Mouse (Mus musculus) lung, adult 2 months (tissue): ENCODE results near the gene Nrtn. TPM values are rescaled to one million over a fixed set of nuclear protein-coding genes. Genes with fewer than 3 reads are reported as not detected.

Experiments
- DNase-seq: peaks from one replicate; pipeline ENCODE4 v3.0.0; 2022
- H3K4me1 ChIP-seq: fragments of 200-500 bp; 2 replicates; pipeline ENCODE4 v1.6.1; 2011; ENCODE audit warnings: low read length; ENCODE audit not compliant: control insufficient read depth, insufficient read depth
- H3K4me3 ChIP-seq: fragments of 200-500 bp; replicated peaks from 2 replicates; pipeline ENCODE3; 2011; ENCODE audit warnings: low read depth, mild to moderate bottlenecking, control low read depth, low read length; ENCODE audit errors: extremely low read depth
- CTCF ChIP-seq: fragments of 200-500 bp; IDR thresholded peaks from 2 replicates; pipeline ENCODE4 v1.5.1; 2011; ENCODE audit warnings: mild to moderate bottlenecking, low read length, control low read depth; ENCODE audit not compliant: insufficient read depth
- POLR2A ChIP-seq: fragments of 200-500 bp; IDR thresholded peaks from 2 replicates; pipeline ENCODE4 v1.6.1; 2011; ENCODE audit warnings: low read depth, mild to moderate bottlenecking, control low read depth, low read length, borderline replicate concordance; ENCODE audit errors: extremely low read depth
- WGBS: fragments of 180-500 bp; shearing (Covaris S2); methylation state at CpG from one replicate; pipeline ENCODE4 v1.1.7; 2018; 5-methylcytosine and 5-hydroxymethylcytosine counted together
- polyA plus RNA-seq: library from polyadenylated mRNA; depleted of rRNA; stranded (reverse); fragments of >200 nt; gene quantifications from 2 replicates; pipeline ENCODE4 v1.2.3, GENCODE M21; 2012; rRNA removed

Gene Nrtn
- polyA plus RNA-seq, 1 experiment, result 17.3 TPM

DNA sequence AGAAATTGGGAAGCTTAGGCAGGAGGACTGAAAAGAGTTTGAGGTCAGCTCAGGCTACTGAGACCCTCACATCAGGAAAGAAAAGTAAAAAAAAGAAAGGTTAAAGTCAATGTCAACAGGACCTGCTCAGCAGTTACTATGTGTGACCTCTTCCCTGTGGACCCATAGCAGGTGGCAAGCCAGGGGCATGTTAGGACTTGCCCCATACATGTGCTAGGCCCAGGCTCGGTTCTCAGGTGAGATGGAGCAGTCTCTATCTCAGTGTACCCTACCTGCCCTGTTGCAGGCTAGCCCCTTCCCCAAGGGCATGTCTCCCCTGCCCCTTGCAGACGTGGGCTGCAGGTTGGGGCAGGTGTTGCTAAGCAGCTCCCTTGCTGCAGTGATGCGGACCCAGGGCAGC lies 47.6 kb downstream of the Nrtn start:
- 91% methylated on average over 3 of the region's 3 CpGs for WGBS
- no peak for DNase-seq
- H3K4me3 ChIP-seq, result no peak overlapping the region
- TF ChIP-seq CTCF (no peak), POLR2A (no peak)
- no peaks in the 10 kb centered on the region for H3K4me1 ChIP-seq

DNA sequence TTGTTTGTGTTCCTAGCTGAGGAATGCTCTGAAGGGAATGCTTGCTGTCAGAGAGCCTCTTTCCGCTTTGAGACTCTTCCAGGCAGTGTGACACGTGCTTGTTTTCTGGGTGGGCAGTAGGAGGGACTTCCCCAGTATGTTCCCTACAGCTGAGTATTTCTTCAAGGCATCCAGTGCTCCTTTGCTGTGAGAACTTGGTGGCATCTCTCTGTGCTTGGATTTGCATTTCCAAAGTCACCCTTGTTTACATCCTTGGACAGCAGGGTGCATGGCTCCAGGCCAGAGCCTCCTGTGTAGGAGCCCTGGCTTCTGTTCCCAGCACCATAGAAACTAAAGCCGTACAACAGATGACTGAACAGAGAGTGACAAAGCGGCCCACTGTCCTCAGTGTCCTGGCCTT lies 48.6 kb downstream of the Nrtn start:
- DNase-seq, result no peak
- WGBS, result 71% methylated on average over 4 of the region's 4 CpGs
- Histone ChIP-seq H3K4me1 (no peaks in the 10 kb centered on the region), H3K4me3 (no peak overlapping the region)
- TF ChIP-seq POLR2A, result no peak
- no peak for TF ChIP-seq CTCF

DNA sequence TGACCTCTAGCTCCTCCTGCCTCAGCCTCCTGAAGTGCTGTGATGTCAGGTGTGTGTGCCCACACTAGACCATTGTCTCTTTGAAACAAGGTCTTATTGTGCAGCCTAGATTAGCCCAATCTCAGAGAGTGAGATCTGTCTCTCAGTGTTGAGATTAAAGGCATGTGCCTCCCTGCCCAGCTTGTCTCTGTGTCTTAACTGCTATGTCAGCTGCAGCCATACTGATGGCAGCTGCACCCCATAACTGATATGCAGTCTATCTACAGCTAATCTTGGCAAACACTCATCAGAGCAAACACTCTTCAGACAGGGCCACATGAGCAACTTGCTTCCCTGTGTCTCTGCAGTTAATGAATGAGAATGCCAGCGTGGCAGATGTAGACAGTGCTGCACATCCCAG lies 50.8 kb downstream of the Nrtn start:
- no peak for TF ChIP-seq POLR2A
- no peak for TF ChIP-seq CTCF
- H3K4me1 ChIP-seq, result no peaks in the 10 kb centered on the region
- no peak for DNase-seq
- no peak overlapping the region for H3K4me3 ChIP-seq
- WGBS, result 93% methylated on average over 1 of the region's 1 CpGs

- TF ChIP-seq CTCF, result no peak
- no peak for DNase-seq
- WGBS, result 87% methylated on average over 4 of the region's 4 CpGs
- no peaks in the 10 kb centered on the region for H3K4me1 ChIP-seq
- no peak overlapping the region for H3K4me3 ChIP-seq
These were observed 54.3 kb downstream of the Nrtn start for GRCm38 (mm10) chr17:56703038-56703437.

Other genes with a start within 250 kb of the Nrtn start
- 0.17 and 0.22 TPM in 2 replicates for gene Znrf4, start 245.1 kb downstream of the Nrtn start, polyA plus RNA-seq
- 10.2 and 16.7 TPM in 2 replicates for gene Gm20219, start 203.1 kb downstream of the Nrtn start, polyA plus RNA-seq
- gene Safb2, start 172.9 kb downstream of the Nrtn start, polyA plus RNA-seq, result 92.1 and 99.5 TPM in 2 replicates
- 102 and 115 TPM in 2 replicates for gene Safb, start 172.7 kb downstream of the Nrtn start, polyA plus RNA-seq
- 81.7 and 104 TPM in 2 replicates for gene 2410015M20Rik, start 147.8 kb downstream of the Nrtn start, polyA plus RNA-seq
- 1,247 and 2,140 TPM in 2 replicates for gene Rpl36, start 144.1 kb downstream of the Nrtn start, polyA plus RNA-seq
- gene Lonp1, start 130.6 kb downstream of the Nrtn start, polyA plus RNA-seq, result 48.9 and 53.9 TPM in 2 replicates
- gene Catsperd, start 129.4 kb downstream of the Nrtn start, polyA plus RNA-seq, result 0.16 and 0.43 TPM in 2 replicates
- 69.0 and 74.2 TPM in 2 replicates for gene Ranbp3, start 84.2 kb downstream of the Nrtn start, polyA plus RNA-seq
- 348 and 393 TPM in 2 replicates for gene Ndufa11, start 39.8 kb downstream of the Nrtn start, polyA plus RNA-seq
- 31.9 and 32.4 TPM in 2 replicates for gene Vmac, start 39.5 kb downstream of the Nrtn start, polyA plus RNA-seq
- gene Dus3l, start 7.2 kb upstream of the Nrtn start, polyA plus RNA-seq, result 81.7 and 84.5 TPM in 2 replicates
- 1.6 and 2.2 TPM in 2 replicates for gene Prr22, start 12.7 kb upstream of the Nrtn start, polyA plus RNA-seq
- 24.1 and 27.2 TPM in 2 replicates for gene Rfx2, start 73.5 kb upstream of the Nrtn start, polyA plus RNA-seq
- not detected in 2 replicates for gene Acsbg2, start 116.9 kb upstream of the Nrtn start, polyA plus RNA-seq
- 0.11 and 0.19 TPM in 2 replicates for gene 1700061G19Rik, start 117.9 kb upstream of the Nrtn start, polyA plus RNA-seq
- 58.2 and 59.4 TPM in 2 replicates for gene Mllt1, start 177.9 kb upstream of the Nrtn start, polyA plus RNA-seq
- gene Acer1, start 224.6 kb upstream of the Nrtn start, polyA plus RNA-seq, result 0.25 and 6.2 TPM in 2 replicates
- gene Clpp, start 232.8 kb upstream of the Nrtn start, polyA plus RNA-seq, result 103 and 108 TPM in 2 replicates
- 24.1 and 26.0 TPM in 2 replicates for gene Alkbh7, start 239.8 kb upstream of the Nrtn start, polyA plus RNA-seq
- gene Pspn, start 242.5 kb upstream of the Nrtn start, polyA plus RNA-seq, result not detected in 2 replicates